Mouse (Mus musculus) v-Abl transformed pro-B cells (cell line): ENCODE data around the gene Cd163.

Experiments
- in situ Hi-C, 2 experiments: fragments of 400-800 bp; cut with MboI; formaldehyde crosslinking; loops; one replicate each; pipeline ENCODE4 v1.15.1; 2025; ENCODE audit not compliant: unreplicated experiment in 2 of 2

Gene Cd163

DNA sequence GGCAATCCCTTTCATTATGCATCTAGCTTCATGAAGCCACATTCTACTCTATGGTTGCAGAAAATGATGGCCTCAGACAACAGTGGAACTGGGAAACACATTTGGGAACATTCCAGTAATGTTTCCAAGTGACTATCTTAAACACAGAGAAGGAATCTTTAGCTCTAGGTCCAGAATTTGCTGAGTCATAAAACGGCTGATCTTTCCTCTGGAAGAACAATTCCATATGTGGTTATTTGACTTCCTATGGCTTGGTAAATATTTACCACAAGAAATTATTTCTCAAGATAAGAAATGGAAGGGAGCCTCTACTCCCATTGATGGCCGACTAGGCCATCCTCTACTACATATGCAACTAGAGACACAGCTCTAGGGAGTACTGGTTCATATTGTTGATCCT is 48.8 kb downstream of the Cd163 start:
- in situ Hi-C loops, result no loop called here

DNA sequence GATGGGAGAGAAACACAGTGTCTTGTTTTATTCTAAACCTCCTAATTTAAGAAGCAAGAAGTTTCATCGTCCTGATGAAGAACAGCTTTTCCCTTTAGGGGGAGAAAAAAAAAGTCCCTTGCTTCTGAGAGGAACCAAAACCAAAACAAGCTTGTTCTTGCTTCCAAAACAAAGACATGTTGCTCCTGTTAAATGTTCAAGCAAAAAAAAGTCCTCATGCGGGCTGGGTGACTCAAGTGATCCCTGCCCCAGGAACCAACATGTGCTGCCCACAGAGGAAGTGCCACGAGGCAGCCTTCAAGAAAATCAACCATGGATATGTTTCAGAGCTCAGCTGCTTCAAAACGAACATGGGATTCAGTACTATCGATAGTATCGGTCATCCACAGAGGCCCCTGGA is 54.5 kb downstream of the Cd163 start:
- in situ Hi-C loops, result no loop called here

DNA sequence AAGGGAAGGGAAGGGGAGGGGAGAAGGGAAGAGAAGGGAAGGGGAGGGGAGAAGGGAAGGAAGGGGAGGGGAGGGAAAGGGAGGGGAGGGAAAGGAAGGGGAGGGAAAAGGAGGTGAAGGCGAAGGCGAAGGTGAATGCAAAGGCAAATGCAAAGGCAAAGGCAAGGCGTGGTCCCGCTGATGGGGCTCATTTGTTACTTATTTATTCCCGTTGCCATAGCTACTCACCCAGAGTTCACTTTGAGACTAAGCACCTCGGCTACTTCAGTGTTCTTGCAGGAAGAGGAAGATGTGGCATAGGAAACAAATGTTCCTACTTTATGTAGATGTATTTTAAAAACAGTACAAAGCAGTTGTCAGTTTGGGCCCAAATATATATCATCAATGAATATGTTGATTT is 56.1 kb downstream of the Cd163 start:
- in situ Hi-C loops, result no loop called here

DNA sequence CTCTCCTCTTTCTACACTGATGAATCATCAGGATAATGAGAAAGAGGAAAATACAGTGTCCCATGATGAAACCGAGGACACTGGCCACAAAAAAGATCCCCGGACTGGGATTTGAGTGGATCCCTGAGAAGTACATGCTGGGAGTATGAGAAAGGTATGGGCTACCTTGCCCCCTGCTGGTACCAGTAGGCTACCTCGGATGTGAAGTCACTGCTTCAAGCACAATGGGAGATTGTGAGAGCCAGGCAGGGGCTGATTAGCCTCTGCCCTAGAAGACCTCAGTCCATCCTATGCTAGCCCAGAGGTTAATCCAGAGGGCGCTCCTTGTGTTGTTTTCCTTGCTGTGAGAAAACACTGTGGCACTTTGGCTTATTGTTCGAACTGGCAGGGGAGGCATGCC is 59.9 kb downstream of the Cd163 start:
- in situ Hi-C loops, result no loop called here

DNA sequence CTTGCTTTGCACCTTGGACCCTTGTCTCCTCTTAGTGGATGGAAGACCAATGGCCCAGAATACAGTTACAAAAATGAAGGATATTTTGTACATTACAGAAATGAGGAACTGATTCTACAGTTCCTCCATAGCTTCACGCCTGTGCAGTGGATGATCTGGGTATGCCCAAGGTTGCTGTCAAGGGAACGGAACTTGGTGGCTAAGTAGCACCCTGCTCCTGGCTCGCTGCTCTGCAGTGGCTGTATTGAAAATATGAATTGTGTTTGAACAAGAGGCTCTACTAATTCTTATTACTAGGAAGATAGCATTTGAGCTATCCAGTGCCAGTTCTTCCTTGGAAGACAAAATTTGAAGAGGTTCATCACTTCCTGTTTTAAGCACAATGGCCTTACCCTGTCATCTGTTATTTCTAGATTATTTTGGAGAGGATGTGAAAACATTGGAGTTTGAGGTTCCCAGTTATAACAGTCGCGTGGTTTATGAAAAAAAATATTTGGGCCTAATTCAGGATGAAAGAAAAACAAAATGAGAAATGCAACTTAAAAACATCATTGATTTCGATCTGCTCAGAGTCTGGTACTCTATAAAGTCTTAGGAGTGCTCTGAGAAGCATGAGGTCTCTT is 69.2 kb downstream of the Cd163 start:
- in situ Hi-C loops, result loop anchor here (5.0 to 10.0 kb wide), 4 partner anchors 409 to 1769 kb away; partner anchors contain the start of genes Apobec1 (in 2 of the 2) and Foxj2 (in 1 of the 2)

DNA sequence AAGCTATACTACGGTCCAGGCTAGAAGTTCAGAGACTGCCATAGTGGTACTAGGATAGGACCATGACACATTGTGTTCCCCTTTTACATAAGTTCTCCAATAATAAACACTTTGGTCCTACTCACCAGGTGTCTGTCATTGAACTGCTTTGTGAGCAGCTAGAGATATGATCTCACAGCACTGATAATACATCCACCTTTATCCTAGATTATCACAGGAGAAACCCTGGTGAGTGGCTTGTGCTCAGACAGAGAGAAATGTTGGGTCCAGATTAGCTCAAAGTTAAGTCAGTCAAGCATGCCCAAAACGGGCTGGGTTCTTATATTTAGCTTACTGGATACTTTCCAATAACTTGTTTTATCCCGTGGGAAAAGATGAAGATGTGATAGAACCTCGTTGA is 70.2 kb downstream of the Cd163 start:
- in situ Hi-C loops, result loop anchor here (5.0 to 10.0 kb wide), 8 partner anchors 107 to 1770 kb away; partner anchors contain the start of genes Apobec1 (in 2 of the 2) and Foxj2 (in 1 of the 2)

DNA sequence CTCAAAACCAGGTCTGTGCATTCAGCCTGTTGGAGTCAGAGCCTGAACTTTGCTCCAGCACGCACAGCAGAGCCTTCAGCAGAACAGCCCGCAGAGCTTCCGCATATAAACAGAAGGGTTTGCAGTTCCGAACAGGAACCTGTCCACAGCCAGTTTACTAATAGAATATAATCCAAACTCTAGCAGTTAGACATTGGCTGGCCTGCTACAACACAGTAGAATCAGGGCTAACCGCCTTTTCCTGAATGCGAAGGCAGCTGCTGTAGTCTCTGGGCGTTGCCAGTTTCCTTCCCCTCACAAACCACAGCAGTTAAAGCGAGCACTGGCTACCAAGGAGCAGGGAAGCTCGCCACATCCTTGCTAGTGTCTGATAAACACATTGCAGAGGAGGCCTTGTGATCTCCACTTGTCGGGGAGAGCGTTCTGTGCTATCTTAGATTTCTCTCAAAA is 71.0 kb downstream of the Cd163 start:
- in situ Hi-C loops, result loop anchor here (5.0 to 10.0 kb wide), 8 partner anchors 108 to 1771 kb away; partner anchors contain the start of genes Apobec1 (in 2 of the 2) and Foxj2 (in 1 of the 2)

DNA sequence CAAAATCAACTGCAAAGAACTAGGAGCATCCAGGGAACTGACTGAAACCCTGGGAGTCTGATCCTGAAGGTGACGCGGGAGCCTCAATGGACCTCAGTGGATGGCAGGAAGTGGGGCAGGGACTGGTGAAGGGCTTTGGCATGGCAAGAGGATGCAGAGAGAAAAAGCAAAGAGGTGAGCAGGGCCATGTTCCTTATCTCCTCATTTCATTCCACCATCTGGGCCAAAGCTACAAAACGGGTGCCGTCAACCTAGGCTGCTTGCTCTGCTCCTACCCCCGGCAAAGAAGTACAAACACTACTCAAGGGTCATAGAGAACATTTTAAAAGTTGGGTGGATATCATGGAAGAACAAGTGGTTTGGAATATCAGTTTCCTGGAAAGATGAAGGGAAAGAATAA is 71.9 kb downstream of the Cd163 start:
- in situ Hi-C loops, result loop anchor here (5.0 to 10.0 kb wide), 8 partner anchors 109 to 1772 kb away; partner anchors contain the start of genes Apobec1 (in 2 of the 2) and Foxj2 (in 1 of the 2)

DNA sequence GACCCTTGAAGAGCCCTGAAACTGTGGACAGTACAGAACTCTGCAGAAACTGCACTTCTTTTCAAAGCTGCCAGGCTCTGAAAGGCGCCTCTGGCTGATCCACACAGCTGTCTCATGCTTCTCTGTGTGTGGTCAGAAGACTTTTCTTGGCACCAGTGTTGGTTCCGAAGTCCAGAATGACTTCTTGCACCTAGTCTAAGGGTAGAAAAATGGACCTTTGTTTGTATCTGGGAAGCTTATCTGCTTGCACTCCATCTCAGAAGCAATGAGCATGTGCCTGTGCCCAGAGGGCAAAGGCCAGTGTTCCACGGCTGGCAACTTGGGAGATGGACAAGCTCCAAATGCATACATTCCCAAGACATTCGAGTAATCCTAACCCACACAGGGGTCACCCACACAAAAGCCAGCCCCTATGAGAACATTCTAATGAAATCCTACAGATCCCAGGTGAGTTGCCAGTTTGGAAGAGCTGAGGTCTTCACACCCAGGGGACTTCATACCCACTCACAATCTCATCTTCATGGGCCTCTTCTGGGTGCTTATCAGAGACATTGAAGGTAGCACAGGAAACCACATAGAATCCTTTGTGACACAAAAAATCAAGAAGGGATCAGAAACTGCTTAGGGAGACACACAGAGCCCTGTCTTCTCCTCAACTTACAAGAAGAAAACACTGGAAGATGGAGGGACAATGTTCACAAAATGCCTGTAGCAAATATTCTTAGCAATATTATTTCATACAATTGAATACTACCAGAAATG is 73.2 kb downstream of the Cd163 start:
- in situ Hi-C loops, result loop anchor here (5.0 to 10.0 kb wide), 8 partner anchors 110 to 1773 kb away; partner anchors contain the start of genes Apobec1 (in 2 of the 2) and Foxj2 (in 1 of the 2)

DNA sequence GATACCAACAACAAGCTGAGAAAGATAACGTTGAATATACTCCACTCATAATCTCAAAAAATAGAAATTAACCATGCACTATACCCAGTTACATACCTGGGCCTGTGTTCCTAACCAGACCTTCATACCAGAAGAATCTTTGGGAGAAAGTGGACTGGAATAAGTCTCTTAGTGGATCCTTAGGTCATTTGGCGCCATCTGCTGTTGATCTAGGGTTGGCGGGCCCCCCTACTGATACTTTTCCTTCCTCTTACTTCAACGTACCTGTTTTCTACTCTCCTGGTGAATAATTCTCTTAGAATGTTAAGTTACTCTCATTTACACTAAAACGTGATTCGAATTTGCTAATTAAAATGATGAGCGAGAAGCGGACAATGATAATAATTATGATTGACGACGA is 74.9 kb downstream of the Cd163 start:
- in situ Hi-C loops, result loop anchor here (5.0 to 10.0 kb wide), 8 partner anchors 112 to 1775 kb away; partner anchors contain the start of genes Apobec1 (in 2 of the 2) and Foxj2 (in 1 of the 2)
